Mouse (Mus musculus): ENCODE measurements at regions not wholly inside any gene's neighbourhood (a gene's known extent, or its start where the extent isn't known, plus 50 kb on each side); places are given as distances from the start of the nearest gene placed in this dataset.
"Not testable (repeated sequence)": the region's sequence is repeated elsewhere in the genome, so short reads cannot be mapped to it uniquely, and the experiment has no call there.

DNA sequence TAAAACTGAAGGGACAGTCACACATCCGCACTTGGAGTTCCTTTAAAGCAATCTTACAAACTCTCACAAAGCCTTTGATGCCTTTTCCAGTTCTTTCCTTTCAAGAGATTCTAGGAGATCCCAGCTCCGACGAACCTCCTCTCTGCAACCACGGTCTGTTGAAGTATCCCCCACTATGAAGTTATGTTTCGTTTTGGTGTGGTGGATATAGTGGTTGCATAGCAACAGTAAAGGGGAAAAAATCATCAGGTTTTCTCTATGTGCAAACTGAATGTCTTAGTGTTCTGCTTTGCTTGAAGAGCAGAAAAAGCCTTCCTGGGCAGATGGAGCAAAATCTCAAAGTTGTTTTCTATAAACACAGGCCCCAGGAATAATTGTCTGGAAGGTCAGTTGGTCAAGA lies 147.4 kb upstream of the Dlgap1 start:
- DNase-seq (ENCODE audit: low spot score), result no peak

DNA sequence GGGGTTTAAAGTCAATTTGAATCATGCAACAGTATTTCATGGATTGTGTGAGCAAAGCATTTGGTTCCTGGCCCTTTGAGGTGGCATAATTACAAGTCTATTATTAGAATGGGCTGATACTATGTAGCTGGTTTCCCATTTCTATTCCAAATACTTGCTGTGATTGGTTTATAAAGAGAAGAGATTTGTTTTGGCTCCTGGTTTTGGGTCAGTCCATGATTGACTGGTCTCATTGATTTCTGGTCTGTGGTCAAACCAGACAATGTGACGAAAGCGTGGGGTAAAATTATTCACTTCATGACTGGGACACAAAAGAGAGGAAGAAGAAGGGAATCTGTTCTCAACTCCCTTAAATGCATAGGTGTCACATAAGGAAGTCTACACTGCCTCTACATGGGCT lies 147.0 kb upstream of the Dlgap1 start:
- DNase-seq (ENCODE audit: low spot score), result no peak

DNA sequence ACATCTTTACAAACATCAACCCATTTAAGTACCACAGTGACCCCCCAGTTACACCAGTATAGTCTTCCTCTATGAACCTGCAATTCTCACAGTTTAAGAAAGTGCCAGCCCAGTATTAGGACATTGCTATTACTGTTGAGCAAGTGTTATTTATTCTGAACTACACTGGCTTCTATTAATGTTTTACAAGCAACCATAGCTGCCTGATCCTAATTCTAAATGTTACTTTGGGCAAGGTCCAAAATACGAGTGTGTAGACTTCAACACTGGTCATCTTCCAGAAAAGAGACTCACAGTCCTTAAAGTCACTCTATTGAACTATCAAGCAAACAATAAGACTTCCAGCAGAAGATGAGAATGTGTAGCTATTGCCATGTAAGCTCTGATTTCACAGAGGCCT lies 146.0 kb upstream of the Dlgap1 start:
- no peak for DNase-seq (ENCODE audit: low spot score)

DNA sequence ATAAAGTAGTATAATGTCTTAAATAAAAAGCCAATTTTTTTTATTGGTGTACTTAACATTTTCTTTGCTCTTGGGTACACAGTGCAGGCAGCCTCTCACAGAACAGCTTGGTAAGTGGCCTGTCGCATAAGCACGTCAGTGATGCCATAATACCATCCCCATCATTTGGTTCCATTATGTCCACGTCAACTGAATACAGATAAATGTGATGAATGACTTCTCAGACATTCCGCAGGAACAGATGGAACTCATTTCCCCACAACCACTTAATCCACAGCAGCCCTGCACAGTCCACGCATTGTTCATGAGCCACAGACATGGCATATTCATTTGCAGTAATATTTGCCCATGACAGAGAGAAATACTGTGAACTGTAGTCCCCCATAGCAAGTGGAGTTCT lies 127.6 kb upstream of the Dlgap1 start:
- no peak for DNase-seq (ENCODE audit: low spot score)

DNA sequence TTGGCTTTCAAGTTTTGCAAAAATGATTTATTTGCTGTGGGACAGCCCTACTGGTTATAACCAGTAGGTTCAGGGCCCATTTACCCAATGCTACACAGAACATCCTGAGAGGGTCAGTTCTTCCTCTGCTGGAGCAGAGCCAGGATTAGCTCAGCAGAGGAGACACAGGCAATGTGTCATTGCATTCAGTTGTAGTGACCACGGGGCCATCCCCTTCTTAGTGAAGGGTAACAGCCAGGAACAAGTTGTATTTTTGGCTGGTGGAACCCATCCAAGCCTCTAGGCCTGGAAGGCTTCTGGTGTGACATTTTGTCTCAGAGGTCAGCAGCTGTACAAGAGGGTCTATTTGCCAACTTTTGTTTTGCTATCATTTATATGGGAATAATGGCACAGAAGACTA lies 120.6 kb upstream of the Dlgap1 start:
- DNase-seq (ENCODE audit: low spot score), result peak; percentile 15

DNA sequence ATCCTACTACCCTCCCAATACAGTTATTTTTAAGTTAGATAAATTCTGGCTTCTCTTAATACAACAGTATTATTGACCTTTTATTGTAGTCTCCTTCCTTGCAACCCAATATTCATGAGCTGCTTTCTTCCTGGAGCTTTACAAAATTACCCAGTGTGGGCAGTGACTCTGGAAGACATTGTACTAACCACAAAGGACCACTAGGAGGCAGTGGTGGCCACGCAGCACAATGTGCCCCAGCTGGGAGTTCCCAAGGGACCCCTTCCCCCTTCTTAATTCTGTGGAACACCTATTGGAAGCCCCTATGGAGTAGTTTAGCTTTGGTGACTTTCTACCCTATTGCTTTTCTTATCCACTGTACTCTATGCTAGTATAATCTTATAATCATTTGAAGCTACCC lies 118.8 kb upstream of the Dlgap1 start:
- DNase-seq (ENCODE audit: low spot score), result no peak

DNA sequence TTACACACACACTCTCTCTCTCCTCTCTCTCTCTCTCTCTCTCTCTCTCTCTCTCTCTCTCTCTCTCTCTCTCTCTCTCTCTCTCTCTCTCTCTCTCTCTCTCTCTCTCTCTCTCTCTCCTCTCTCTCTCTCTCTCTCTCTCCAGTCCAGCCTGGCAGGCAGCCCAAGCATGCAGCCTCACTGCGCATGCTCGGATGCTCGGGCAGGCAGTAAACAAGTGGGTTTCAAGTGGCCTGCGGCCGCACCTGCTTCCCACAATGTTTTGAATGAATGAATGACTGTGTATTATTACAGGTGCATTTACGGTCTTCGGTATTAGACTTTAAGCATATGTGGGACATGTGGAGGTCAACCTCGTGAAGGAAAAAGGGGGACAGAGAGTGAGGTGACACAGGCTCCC lies 88.9 kb upstream of the Dlgap1 start:
- not testable (repeated sequence) for DNase-seq (ENCODE audit: low spot score)

DNA sequence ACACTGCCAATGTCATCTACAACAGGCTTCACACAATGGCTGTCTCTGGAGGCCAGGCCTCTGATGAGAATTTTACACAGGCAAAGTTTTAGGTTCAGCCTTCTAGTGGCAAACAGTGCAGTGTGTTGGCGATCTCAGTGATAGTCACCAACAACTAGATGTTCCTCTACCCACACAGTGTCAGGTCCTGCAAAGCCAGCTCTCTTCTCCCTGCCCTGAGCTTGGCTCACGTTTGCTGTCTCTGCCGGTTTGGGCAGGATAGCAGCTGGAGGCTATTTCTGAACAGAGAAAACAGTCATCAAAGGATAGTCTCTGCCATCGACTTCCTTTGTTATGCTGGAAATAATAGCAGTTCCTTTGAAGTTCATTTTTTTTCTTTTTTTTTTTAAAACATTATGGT lies 74.9 kb upstream of the Dlgap1 start:
- DNase-seq (ENCODE audit: low spot score), result no peak
